Mouse (Mus musculus): ENCODE measurements around the gene Aurkaip1.

DNA sequence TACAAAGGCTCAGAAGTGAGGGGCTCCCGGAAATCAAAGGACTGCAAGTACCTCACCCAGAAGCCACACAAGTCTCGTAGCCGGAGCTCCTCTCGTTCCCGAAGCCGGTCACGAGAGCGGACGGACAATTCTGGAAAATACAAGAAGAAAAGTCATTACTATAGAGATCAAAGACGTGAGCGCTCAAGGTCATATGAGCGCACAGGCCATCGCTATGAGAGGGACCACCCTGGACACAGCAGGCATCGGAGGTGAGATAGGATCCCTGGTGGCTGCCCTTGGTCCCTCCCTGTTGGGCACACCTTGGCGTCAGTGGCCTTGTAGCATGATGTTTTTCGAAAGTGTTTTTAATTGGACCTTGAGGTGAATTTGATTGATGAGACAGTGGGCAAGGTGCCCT is 7.6 kb upstream of the Aurkaip1 start:
- TF ChIP-seq CTCF (IDR thresholded peaks at IDR 0.05) (no peak), POLR2A (IDR thresholded peaks at IDR 0.05; ENCODE audit: insufficient read depth, low read depth, low read length) (no peak), EP300 (IDR thresholded peaks at IDR 0.05; ENCODE audit: insufficient read depth, low read depth, low read length) (no peak)
